Mouse (Mus musculus) myocyte (in vitro differentiated cells): ENCODE results near the gene Acpp.

Source experiments
- CEBPB ChIP-seq: IDR thresholded peaks from 2 replicates; pipeline ENCODE4 v1.6.1; 2011; ENCODE audit warnings: mild to moderate bottlenecking, moderate library complexity; ENCODE audit not compliant: poor library complexity, insufficient read depth, severe bottlenecking
- E2F4 ChIP-seq: IDR thresholded peaks from one replicate; pipeline ENCODE4 v1.6.1; 2011; ENCODE audit warnings: mild to moderate bottlenecking, control low read depth, moderate library complexity; ENCODE audit not compliant: insufficient read depth
- MAX ChIP-seq: IDR thresholded peaks from one replicate; pipeline ENCODE4 v1.6.1; 2011; ENCODE audit warnings: low read depth, mild to moderate bottlenecking, control low read depth
- MYOD1 ChIP-seq, 3 experiments: IDR thresholded peaks; one replicate each; pipeline ENCODE4 v1.6.1; 2011; ENCODE audit warnings: control low read depth in 2 of 3, low read depth in 2 of 3, mild to moderate bottlenecking in 2 of 3, moderate library complexity in 1 of 3; ENCODE audit not compliant: insufficient read length in 2 of 3, control insufficient read depth in 1 of 3
- MYOG ChIP-seq, 3 experiments: IDR thresholded peaks; one replicate each; pipeline ENCODE4 v1.6.1; 2011; ENCODE audit warnings: control low read depth in 2 of 3, low read depth in 2 of 3, mild to moderate bottlenecking in 2 of 3; ENCODE audit not compliant: insufficient read length in 2 of 3, control insufficient read depth in 1 of 3, insufficient read depth in 1 of 3
- POLR2A ChIP-seq: IDR thresholded peaks from one replicate; pipeline ENCODE4 v1.6.1; 2011; ENCODE audit warnings: low read depth, mild to moderate bottlenecking, control low read depth, moderate library complexity; ENCODE audit not compliant: insufficient read length
- POLR2AphosphoS2 ChIP-seq: IDR thresholded peaks from one replicate; pipeline ENCODE4 v1.6.1; 2011; ENCODE audit warnings: low read depth, control low read depth; ENCODE audit not compliant: insufficient read length
- TCF12 ChIP-seq: IDR thresholded peaks from one replicate; pipeline ENCODE4 v1.6.1; 2011; ENCODE audit warnings: mild to moderate bottlenecking, control low read depth; ENCODE audit not compliant: poor library complexity, insufficient read depth, severe bottlenecking
- TCF3 ChIP-seq: IDR thresholded peaks from one replicate; pipeline ENCODE4 v1.6.1; 2011; ENCODE audit warnings: low read depth, control low read depth; ENCODE audit not compliant: insufficient read length
- USF1 ChIP-seq: IDR thresholded peaks from one replicate; pipeline ENCODE4 v1.6.1; 2011; ENCODE audit warnings: low read depth, mild to moderate bottlenecking, control low read depth, moderate library complexity

DNA sequence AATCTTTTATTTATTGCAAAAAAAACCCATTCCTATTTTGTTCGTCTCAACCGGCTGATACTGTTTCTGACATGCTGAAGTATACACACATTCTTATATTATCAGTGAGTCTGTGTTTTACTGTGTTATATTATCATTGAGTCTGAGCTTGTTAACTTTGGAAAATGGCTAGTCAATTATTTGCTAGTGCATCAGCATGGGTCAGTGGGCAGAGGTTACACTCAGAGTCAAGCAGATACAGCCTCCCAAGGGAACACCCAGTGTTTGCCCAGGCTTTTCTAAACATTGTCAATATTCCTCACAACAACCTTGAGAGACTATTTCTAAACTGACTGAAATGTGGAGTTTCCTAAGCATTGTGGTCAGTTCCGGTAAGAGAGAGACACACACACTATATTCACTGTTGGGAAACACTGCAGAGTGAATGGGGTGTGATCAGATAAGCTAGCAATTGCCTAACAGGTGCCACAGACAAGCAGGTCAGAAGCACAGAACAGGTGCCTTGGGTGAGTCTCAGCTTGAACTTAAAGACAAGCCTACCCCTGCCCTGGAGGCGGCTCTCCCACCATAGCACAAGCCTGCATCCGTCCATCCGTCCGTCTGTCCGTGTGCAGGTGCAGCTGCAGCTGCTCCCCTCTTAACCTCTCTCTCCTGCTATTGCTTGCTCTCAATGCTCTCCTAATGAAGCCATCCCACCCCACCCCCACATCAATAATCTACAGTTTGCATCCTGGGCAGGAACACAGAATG is 18.1 kb upstream of the Acpp start:
- TF ChIP-seq POLR2A (no peak), E2F4 (no peak), USF1 (no peak), CEBPB (no peak), TCF12 (no peak), POLR2AphosphoS2 (no peak), MAX (no peak), TCF3 (no peak), MYOD1 (IDR thresholded peaks at IDR 0.05; ENCODE audit: control insufficient read depth in 1 of 3, insufficient read length in 2 of 3, low read depth in 2 of 3) (no peak), MYOG (IDR thresholded peaks at IDR 0.05; ENCODE audit: control insufficient read depth in 1 of 3, insufficient read depth in 1 of 3, insufficient read length in 2 of 3, low read depth in 2 of 3) (no peak)
